Mouse (Mus musculus) embryonic fibroblast, embryonic 13.5 days (primary cell): ENCODE measurements around the gene Palld.

Experiments
- CTCF ChIP-seq: IDR thresholded peaks from 2 replicates; pipeline ENCODE4 v1.5.1; 2011; ENCODE audit warnings: mild to moderate bottlenecking, control low read depth, low read length, moderate library complexity, borderline replicate concordance; ENCODE audit not compliant: insufficient read depth
- POLR2A ChIP-seq: IDR thresholded peaks from 2 replicates; pipeline ENCODE4 v1.6.1; 2011; ENCODE audit warnings: low read depth, mild to moderate bottlenecking, control low read depth, low read length, moderate library complexity

DNA sequence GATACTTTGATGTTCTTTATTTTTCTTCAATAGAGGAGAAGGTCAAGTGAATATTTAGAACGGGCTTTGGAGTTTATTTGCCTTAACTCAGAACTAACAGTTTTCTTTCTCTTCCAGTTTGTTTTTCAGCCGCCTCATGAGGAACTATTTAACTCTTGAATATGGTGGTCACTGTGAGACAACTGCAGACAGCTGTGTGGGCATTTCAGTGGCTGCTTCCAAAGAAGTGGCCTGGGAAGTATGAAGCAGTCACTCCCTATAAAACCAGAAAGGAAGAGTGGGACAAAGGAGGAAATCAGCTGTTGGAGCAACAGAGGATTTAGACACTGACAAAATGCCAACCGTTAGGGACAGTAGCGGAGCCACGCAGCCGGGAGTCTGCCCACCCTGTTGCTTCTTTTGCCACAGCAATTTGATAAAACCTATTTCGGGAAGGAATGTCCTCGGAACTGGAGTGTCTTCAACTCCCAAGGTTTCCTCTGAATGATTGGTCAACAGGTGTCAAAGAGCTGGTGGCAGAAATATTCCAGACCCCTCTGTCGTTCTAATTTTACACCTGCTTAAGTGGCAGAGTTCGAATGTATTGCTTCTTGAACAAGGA, 19.1 kb upstream of the Palld start:
- no peak for TF ChIP-seq POLR2A
- no peak for TF ChIP-seq CTCF
